Mouse (Mus musculus): Measurements from ENCODE around the gene Snx8. TPM values are rescaled to one million over a fixed set of nuclear protein-coding genes. Genes with fewer than 3 reads are reported as not detected.
A peak's percentile ranks its signal among the peaks of the same experiment; 100 is the strongest.

Snx8 gene
- total RNA-seq (2021) = 10 to 100 TPM; 14.9 to 15.5 TPM
- long read RNA-seq, partial matches to known transcripts = 1 of 7 reads
- long read RNA-seq, other reads (novel, unspliced or antisense) = 2 of 7 reads

DNA sequence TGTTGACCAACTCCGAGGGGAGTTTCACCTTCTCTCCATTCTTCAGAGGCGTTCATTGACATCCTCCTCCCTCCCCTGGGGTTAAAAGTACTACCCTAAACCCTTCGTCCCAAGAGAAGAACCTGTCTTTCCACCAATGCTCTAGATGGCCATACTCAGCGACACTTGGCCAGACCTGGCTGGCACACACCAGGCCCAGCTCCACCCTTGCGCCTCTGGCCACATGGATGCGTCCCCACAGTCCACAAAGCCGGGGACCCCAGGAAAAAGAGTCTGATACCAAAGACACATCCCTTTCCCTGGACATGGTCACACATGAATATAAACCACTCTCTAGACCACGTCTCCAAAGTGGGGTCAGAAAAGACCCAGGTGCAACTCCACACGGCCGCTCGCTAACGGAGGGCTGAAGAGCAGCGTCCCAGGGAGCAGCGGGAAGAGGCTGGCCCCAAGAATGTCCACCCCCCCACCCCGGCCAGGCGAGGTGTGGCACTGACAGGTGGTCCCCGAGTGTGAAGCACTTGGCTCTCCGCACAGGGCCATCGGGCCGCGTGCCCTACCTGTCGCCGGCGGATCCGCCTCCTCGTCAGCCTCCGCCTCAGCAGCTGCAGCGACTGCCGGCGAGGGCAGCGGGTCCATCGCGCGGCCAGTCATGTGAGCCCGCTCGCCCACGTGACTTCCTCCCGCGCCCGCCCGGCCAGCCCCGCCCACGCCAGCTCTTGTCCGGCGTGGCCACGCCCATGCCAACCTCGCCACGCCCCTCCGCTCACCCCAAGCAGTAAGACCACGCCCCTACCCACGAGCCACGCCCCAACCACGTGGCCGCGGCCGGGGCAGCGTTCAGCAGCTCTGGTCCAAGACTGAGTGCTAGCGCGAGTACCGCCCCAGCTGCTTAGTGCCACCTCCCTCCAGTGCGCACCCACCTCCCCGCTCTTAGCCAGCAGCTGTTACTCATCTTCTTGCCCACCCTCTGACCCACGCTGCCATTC lies at the start of gene Snx8:
TSS of gene Snx8 (minus strand) at position 675 of the 989 bp plus-strand sequence.
- DNase-seq (ENCODE audit: low spot score in 2 of 2) = peak; percentile 88 to 93

DNA sequence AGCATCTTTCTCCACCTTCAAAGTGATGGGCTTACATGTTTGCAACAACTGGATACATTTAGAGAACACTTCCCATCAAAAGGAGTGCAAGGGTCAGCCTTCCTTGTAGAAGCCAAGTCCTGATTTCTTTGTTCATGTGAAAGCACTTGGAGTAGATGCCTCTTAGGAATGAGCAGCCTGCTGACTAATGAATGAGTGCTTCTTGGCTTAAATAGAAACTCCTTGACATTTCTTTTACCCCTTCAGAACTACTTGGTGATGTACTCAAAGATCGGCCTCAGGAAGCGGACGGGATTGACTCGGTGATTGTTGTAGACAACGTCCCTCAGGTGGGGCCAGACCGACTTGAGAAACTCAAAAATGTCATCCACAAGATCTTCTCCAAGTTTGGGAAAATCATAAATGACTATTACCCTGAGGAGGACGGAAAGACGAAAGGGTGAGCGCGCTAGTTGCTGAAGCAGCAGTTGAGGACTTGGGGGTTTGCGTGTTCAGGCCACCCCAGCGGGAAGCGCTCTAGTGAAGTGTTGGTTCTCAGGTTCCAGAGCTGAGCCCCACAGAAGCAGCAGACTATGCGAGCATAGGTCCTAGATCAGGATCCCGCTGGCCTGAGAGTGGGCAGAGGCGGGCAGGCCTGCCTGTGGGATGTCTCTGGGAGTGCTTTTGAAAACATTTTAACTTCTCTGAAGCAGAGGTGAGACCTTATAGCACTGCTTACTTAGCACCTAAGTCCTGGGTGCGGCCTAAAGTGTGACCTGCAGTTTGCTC lies 36.1 kb upstream of the Snx8 start:
- no peak for DNase-seq (ENCODE audit: low spot score in 2 of 2)

DNA sequence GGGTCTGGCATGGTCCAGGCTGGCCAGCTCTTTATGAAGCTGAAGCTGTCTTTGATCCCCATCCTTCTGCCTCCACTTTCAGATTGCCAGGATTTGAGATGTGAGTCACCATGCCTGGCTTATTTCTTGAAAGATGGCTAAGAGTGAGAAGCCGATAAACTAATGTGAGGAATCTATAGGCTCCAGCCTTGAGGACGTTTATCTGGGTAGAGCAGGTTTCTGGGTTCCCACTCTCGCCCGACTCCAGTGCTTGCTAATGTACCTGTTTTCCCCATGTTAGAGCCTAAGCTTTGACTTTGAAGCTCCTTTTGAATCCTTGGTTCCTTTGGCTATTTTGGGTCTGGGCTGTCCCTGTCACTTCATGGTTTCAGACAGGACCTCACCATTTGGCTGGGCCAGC lies 31.6 kb upstream of the Snx8 start:
- no peak for DNase-seq (ENCODE audit: low spot score in 2 of 2)

DNA sequence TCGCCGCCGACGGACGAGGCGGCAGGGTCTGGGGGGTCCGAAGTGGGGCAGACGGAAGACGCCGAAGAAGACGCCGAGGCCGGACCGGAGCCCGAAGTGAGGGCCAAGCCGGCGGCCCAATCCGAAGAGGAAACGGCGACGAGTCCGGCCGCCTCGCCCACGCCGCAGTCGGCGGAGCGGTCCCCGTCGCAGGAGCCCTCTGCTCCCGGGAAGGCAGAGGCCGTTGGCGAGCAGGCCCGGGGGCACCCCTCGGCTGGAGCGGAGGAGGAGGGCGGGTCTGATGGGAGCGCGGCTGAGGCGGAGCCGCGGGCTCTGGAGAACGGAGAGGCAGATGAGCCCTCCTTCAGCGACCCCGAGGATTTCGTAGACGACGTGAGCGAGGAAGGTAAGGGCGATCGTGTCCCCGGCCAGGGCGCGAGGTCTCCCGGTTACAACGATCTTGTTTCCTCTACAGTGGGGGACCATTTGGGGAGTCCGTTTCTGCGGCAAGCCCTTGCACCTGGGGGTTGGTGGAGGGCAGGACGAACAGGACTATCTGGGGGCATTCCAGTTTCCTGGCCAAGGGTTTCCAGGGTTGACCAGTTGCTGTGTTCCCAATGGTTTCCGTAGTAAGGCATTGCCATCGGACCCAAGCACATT lies 30.5 kb upstream of the Snx8 start:
- DNase-seq (ENCODE audit: low spot score in 2 of 2) = no peak

DNA sequence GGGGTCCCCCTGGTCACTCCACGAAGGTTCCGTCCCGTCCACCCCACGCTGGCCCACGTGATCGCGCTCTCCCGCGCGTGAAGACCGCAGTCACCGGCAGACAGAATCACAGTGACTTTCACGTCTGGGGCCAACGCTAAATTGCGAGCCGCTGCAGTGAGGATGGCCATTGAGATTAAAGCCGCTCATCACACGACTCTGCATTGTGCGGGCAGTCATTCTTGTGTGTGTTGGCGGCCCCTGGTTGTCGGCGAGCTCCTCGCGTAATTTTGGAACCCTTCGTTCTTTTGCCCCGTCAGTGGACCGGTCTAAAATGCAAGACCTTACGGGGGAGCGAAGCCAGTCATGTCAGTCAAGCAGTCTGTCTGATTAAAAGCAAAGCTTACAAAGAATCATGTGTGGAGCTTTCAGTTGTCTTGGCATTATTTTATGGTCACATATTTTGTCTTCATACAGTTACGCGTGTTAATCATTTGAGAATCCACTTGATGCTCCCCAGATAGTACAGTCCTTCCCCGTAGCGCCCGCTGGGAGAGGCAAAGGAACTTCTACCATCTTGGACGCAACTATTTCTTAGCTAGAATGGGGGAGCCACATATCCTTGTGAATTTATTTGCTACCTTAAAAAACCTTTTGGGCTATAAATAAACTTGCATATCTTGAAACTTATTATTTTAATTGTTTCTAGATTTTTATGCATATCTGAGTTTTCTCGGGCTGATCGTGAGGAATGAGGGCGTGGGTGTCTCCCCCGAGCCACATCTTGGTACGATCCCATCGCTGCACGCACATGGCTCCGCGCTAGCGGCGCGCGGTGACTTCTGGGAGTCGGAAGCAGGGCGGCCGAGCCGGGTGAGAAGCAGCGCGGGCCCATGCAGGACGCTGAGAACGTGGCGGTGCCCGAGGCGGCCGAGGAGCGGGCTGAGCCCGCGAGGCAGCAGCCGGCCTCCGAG lies 29.7 kb upstream of the Snx8 start, which contains the start of gene Eif3b:
TSS of gene Eif3b (plus strand) at position 840 of the 953 bp plus-strand sequence.
- peak; percentile 83 to 91 for DNase-seq (ENCODE audit: low spot score in 2 of 2)

DNA sequence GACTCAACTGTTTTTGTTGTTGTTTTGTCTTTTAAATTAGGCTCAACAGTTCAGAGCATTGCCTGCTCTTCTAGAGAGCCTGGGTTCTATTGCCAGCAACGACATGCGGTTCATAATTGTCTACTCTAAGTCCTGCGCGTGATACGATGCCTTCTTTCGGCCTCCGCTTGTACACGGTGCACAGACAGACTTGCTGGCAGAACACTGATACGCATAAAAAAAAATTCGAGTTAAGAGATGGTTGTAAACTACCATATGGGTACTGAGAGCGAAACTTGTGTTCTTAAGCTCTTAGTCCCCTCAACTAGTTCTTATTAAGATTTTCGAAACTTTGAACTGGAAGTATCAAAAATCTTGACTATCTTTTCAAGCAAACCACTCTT lies 29.0 kb upstream of the Snx8 start:
- DNase-seq (ENCODE audit: low spot score in 2 of 2) = no peak

DNA sequence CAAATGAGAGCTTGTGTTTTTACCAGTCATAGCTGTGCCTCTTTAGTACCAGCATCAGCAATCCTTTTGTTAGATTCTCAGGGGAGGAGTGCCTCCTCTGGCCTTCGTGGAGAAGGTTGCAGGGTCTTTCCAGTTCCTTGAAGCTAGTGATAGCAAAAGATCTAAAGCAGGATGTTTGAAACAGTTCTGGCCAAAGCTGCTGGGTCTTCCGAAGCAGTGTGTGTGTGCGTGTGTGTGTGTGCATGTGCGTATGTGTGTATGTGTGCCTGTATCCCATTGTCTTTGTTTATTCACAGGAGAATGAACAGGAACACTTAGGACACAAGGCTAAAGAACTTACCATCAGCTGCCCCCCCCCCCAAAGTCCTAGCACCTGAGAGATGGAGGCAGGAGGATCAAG lies 25.6 kb upstream of the Snx8 start:
- no peak for DNase-seq (ENCODE audit: low spot score in 2 of 2)

DNA sequence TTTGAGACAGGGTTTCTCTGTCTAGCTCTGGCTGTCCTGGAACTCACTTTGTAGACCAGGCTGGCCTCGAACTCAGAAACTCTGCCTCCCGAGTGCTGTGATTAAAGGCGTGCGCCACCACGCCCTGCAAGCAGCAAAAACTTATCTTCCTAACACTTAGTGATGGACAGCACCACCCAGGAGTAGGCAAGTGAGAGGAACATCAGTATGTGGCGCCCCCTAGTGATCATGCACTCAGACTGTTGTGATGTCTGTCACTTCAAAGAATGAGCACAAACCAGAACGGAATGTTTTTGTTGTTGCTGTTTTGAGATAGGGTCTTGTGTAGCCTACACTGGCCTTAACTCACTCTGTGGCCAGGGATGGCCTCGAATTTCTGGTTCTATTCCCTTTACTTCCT lies 22.3 kb upstream of the Snx8 start:
- DNase-seq (ENCODE audit: low spot score in 2 of 2) = peak; percentile 67

DNA sequence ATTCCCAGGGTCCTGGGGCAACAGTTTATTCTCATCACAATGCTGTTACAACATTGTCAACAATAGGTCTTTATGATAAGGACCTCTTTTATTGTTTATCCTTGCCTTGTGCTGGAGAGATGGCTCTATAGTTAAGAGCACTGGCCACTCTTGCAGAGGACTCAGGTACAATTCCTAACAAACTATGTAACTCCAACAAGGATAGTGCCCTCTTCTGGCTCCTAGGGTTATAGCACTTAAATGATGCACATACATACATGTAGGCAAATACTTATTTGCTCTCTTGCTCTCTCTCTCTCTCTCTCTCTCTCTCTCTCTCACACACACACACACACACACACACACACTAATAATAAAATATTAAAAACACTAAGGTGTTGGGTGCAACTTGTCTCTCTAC lies 19.7 kb upstream of the Snx8 start:
- no peak for DNase-seq (ENCODE audit: low spot score in 2 of 2)

DNA sequence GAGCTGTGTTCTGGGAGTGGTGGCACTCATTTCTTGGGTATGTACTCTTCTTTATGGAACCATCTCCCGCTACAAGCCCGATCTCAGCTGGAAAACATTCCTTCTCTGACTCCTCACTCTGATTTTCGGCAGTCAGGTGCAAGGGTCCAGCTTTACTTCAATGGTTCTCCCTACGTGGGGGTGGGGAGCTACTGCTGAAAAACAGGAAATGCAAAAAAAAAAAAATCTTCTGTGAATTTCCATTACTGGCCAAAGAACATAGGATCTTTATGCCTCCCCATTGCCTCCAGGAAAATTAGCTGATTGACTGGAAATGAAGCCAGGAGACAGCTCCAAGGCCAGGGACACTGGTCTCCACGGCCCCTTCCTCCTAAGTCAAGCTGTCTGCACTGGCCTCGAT lies 17.6 kb upstream of the Snx8 start:
- DNase-seq (ENCODE audit: low spot score in 2 of 2) = no peak

DNA sequence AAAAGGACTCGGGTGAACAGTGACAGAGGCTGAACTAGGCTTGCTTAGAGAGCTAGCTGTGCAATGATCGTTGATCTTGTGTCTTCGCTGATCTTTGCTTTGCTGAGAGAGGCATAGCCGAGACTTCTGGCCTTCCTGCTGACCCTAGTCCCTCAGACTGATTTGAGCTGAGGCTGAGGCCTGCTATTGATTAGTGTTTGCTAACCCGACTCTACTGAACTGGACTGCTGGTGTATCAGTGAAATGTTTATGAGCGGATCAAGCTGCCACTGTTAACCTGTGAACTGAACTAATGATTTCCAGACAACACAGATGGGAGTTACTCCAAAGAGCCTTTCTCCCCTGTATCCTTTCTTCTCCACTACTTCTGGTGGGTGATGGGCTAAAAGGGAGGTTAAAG lies 16.1 kb upstream of the Snx8 start:
- DNase-seq (ENCODE audit: low spot score in 2 of 2) = no peak

DNA sequence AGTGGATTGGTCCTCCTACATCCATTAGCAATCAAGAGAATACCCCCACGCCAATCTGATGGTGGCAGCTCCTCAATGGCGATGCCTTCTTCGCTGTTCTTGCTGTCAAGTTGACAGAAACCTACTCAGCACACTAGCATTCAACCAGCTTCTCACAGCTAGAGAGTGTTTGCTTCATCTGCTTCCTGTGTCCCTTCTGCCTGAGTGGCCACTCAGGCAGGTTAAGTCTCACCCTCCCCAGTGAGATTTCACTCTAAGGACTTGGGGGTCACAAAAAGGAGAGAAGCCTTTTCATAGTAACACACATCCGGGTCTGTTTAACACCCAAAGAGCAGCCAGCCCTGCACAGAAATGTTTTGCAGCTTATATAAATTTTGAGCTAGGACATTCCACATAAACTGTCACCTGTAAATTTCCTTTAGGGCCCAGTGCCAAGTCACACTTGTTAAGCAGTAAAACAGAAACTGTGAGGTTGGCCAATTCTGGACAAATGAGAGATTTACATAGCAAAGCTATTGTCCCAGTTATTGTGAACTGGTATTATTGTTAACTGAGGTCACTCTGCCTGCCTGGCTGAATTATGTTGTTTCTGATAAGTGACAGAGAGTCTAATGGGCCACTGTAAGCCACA lies 13.7 kb upstream of the Snx8 start:
- DNase-seq (ENCODE audit: low spot score in 2 of 2) = no peak

DNA sequence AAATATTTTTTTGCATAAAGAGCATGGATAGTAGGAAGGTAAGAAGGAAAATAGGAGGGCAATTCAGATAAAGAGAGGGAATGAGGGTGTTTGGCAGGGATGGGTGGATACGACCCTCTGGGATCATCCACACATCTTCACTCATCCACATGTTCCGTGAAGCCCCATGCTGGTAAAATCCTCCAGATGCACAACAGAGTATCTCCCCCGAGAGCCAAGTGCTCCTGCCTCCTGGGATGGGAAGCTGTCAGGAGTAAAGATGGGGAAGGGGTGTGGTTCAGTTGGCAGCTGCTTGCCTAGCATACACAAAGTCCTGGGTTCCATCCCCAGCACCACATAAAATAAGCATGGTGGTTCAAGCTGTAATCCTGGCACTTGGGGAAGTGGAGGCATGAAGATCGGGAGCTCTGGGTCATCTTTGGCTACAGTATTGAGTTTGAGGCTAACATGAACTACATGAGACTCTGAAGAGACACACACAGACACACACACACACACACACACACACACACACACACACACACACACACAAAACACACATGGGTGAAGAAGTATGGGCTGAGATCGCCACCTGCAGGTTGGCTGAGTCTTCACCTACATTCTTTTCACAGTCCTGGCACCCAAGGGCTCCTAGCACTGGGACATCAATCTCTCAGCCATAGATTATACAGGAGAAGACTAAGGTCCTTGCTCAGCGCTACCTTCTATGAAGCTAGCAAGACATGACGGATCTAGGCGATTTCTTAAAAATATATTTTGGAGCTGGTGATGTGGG lies 7.3 kb upstream of the Snx8 start:
- DNase-seq (ENCODE audit: low spot score in 2 of 2) = peak in 1 of 2 experiments; percentile 18

DNA sequence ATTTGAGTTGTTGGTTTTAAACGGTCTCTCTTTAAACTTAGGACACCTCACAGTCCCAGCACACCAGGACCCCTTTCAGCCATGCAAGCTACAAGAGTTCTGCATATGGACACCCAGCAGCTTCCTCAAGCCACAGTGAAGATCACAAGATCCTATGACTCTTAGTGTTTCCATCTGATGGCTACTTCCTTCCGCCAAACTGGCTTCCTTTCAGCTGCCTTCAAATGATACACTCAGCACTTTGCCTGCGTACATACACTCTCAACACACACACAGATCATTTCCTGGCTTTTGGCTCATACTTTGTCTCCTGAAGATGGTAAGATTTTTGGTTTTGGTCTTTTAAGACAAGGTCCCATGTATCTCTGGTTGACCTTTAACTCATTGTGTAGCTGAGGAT lies 3.6 kb upstream of the Snx8 start:
- DNase-seq (ENCODE audit: low spot score in 2 of 2) = no peak

DNA sequence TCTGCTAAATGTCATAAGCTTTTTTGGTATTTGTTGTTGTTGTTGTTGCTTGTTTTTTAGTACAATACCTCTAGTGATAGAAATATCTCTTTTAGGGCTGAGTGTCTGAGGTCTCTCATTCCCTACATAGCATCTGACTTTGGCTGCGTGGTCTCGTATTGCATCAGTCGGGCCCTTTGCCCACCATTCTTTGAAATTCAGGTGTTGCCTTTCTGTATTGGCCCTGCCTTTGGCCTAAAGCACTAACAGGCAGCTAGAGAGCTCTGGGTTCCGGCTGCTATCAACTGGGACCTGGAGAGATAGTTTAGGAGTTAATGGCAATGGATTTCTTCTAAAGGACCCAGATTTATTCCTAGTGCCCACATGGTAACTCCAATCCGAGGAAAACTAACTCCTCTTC lies 2.9 kb upstream of the Snx8 start:
- no peak for DNase-seq (ENCODE audit: low spot score in 2 of 2)

DNA sequence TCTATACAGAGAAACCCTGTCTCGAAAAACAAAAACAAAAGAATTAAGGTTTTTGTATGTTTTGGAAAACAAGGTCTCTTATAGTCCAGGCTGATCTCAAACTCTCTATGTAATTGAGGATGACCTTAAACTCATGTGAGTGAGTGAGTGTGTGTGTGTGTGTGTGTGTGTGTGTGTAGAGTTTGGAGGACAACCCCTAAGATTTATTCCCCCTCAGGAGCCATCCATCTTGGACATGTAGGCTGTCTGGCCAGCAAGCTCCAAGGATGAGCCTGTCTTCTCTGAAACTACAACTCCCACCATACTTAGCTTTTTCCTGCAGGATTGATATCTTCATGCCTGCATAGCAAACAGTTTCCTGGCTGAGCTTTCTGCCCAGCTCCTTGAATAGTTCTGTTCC lies 2.4 kb upstream of the Snx8 start:
- no peak for DNase-seq (ENCODE audit: low spot score in 2 of 2)

DNA sequence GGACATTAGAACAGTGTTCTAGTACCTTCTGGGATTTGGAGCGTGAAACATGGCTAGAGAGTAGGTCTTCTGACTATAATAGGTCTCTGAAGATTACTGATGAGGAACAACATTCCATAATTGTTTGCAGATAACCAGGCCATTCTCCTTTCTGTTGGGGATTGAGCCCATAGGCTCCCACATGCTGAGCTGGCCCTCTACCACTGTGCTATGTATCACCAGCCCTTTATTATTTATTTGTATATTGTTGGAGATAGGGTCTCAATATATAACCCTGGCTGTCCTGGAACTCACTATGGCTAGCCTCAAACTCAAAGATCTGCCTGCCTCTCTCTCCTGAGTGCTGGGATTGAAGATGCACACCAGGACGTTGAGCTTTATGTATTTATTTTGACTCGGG lies 585 bp upstream of the Snx8 start:
- no peak for DNase-seq (ENCODE audit: low spot score in 2 of 2)

DNA sequence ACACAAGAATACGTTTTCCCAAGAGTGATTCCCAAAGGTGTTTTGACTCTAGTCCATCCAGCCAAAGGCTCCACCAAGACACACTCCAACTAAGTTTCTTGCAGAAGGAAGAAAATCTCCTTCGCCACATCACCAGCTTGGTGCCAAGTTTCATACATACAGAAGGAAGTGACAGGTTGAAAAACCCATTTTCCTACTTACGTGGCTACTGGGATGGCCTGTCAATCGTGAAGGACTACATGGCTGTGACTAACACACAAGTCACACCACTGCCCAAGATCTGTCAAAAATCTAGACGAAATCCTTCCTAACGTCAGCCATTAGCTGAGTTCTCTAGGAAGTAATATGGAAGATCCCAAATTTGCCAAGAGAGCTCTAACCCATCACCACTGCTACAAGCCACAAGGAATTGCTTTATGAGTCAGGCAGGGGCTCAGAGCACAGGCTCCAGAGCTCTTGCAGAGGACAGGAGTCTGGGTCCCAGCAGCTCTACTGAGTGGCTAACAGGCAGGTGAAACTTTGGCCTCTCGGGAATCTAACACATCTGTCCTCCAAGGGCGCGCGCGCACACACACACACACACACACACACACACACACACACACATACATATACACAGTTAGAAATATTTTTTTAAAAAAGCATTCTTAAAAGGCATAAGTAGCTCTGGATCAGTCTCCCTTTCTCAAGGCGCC lies 1.1 kb downstream of the Snx8 start:
- no peak for DNase-seq (ENCODE audit: low spot score in 2 of 2)

DNA sequence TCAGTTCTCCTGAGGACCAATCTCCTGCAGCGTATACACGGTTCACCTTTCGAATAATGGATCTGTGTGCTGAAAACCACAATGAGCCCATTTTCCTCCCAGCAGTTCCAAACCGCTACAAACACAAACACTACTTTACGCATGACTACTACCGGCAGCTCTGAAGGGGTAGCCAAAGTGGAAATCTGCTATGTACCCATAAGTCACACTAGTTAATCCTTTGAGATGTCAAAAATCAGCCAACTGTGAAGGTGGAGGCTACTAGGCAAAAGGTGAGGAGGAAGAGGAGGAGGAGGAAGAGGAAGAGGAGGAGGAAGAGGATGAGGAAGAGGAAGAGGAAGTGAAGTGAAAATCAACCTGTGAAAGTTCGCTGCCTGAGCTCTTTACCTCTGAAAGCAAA lies 1.8 kb downstream of the Snx8 start:
- no peak for DNase-seq (ENCODE audit: low spot score in 2 of 2)

Data from layer of hippocampus, postnatal 10 days (tissue).